Mouse (Mus musculus) neural tube, embryonic 11.5 days (tissue): ENCODE data around the gene BC024063. TPM values are rescaled to one million over a fixed set of nuclear protein-coding genes. Genes with fewer than 3 reads are reported as not detected.

Experiments
- ATAC-seq: fragments of 200-750 bp; cut with Nextera tagmentation; 2 replicates; pipeline ENCODE4 v1.8.0; 2017; ENCODE audit warnings: moderate number of reproducible peaks, mild to moderate bottlenecking, moderate TSS enrichment, moderate library complexity; ENCODE audit not compliant: insufficient read depth, low FRiP score, low TSS enrichment
- DNase-seq: peaks from one replicate; pipeline ENCODE4 v3.0.0-alpha.2; 2015; ENCODE audit warnings: low spot score
- H3K27ac ChIP-seq: fragments of 300-500 bp; sonication (generic); 2 replicates; pipeline ENCODE4 v1.5.1; 2014; ENCODE audit warnings: low read depth, mild to moderate bottlenecking, low read length
- H3K27me3 ChIP-seq: fragments of 300-500 bp; sonication (generic); 2 replicates; pipeline ENCODE4 v1.6.1; 2014; ENCODE audit warnings: mild to moderate bottlenecking, low read length, mixed read lengths; ENCODE audit not compliant: control insufficient read depth, insufficient read depth
- H3K36me3 ChIP-seq: fragments of 300-500 bp; sonication (generic); 2 replicates; pipeline ENCODE4 v1.6.1; 2014; ENCODE audit warnings: mild to moderate bottlenecking, low read length, moderate library complexity, mixed read lengths; ENCODE audit not compliant: control insufficient read depth, insufficient read depth
- H3K4me1 ChIP-seq: fragments of 300-500 bp; sonication (generic); 2 replicates; pipeline ENCODE4 v1.6.1; 2014; ENCODE audit warnings: low read length, mixed read lengths; ENCODE audit not compliant: control insufficient read depth, insufficient read depth
- H3K4me2 ChIP-seq: fragments of 300-500 bp; sonication (generic); 2 replicates; pipeline ENCODE4 v1.6.1; 2014; ENCODE audit warnings: low read depth, mild to moderate bottlenecking, moderate library complexity
- H3K4me3 ChIP-seq: fragments of 300-500 bp; sonication (generic); 2 replicates; pipeline ENCODE4 v1.5.1; 2014; ENCODE audit warnings: low read depth, low read length
- H3K9ac ChIP-seq: fragments of 300-500 bp; sonication (generic); 2 replicates; pipeline ENCODE4 v1.6.1; 2014; ENCODE audit warnings: mild to moderate bottlenecking, low read length
- H3K9me3 ChIP-seq: fragments of 300-500 bp; sonication (generic); 2 replicates; pipeline ENCODE4 v1.6.1; 2016; ENCODE audit warnings: low read length; ENCODE audit not compliant: control insufficient read depth
- WGBS: fragments of 180-500 bp; shearing (Covaris S2); extraction: QIAGEN DNeasy Blood & Tissue Kit; methylation state at CpG from one replicate; pipeline ENCODE4 v1.1.7; 2014; 5-methylcytosine and 5-hydroxymethylcytosine counted together
- polyA plus RNA-seq: library from polyadenylated mRNA; unstranded; fragments of >200 nt; fragmentation: Nextera tagmentation; extraction: Ambion mirVana; gene quantifications from 2 replicates; pipeline ENCODE4 v1.2.1, GENCODE M21; 2014

BC024063 gene
- polyA plus RNA-seq, 1 experiment from 2014 or later: 7.4 TPM

- Histone ChIP-seq H3K4me2 (no peak overlapping the region), H3K27me3 (no peaks in the 10 kb centered on the region), H3K9me3 (peaks cover 15% of the 10 kb centered on the region), H3K36me3 (peaks cover 8% of the 10 kb centered on the region), H3K9ac (no peak overlapping the region), H3K4me3 (no peak overlapping the region), H3K27ac (no peak overlapping the region), H3K4me1 (no peaks in the 10 kb centered on the region)
- DNase-seq (no peak), ATAC-seq (no peak)
- WGBS: 94% methylated on average over 1 of the region's 1 CpGs
Observed at GRCm38 (mm10) chr10:82145282-82145681, 62.1 kb downstream of the BC024063 start.

GRCm38 (mm10) chr10:82147571-82147970 lies 64.4 kb downstream of the BC024063 start:
- ATAC-seq (no peak), DNase-seq (no peak)
- 76% methylated on average over 4 of the region's 4 CpGs for WGBS

More at GRCm38 (mm10) chr10:82147571-82147970, 64.4 kb downstream of the BC024063 start:
- H3K9ac ChIP-seq: no peak overlapping the region
- H3K36me3 ChIP-seq: peaks cover 15% of the 10 kb centered on the region
- H3K9me3 ChIP-seq: peaks cover 23% of the 10 kb centered on the region
- no peaks in the 10 kb centered on the region for H3K27me3 ChIP-seq
- H3K4me2 ChIP-seq: no peak overlapping the region
- no peak overlapping the region for H3K4me3 ChIP-seq
- no peaks in the 10 kb centered on the region for H3K4me1 ChIP-seq
- H3K27ac ChIP-seq: no peak overlapping the region

Other genes starting within 250 kb of the BC024063 start
- gene Gm32687, start 219.4 kb upstream of the BC024063 start, polyA plus RNA-seq: 12.7 and 16.4 TPM in 2 replicates
- gene Zfp781, start 152.9 kb upstream of the BC024063 start, polyA plus RNA-seq: 4.1 and 4.7 TPM in 2 replicates
- gene Zfp873, start 35.2 kb upstream of the BC024063 start, polyA plus RNA-seq: 9.8 and 15.0 TPM in 2 replicates
- gene AU041133, start 44.7 kb downstream of the BC024063 start, polyA plus RNA-seq: 4.9 and 5.0 TPM in 2 replicates
- 15.7 and 19.0 TPM in 2 replicates for gene Zfp938, start 157.9 kb downstream of the BC024063 start, polyA plus RNA-seq
- gene 4932415D10Rik, start 233.2 kb downstream of the BC024063 start, polyA plus RNA-seq: not detected in 2 replicates